17 mouse cellular contexts compared by ENCODE assay signal in genomic region chr2:156903367-156903766, GRCm38 (mm10). TPM values are rescaled to one million over a fixed set of nuclear protein-coding genes. Genes with fewer than 3 reads are reported as not detected.
DNase-seq lines count a peak whose midpoint lies in the region; ATAC-seq and TF ChIP-seq lines count a peak whose summit lies in the region.
"Had no signal": no experiment of that assay in that cellular context is flagged by ENCODE, and none has a peak within 500 bp of the region (broad histone marks: within the 10 kb centered on the region; RNA-seq: fewer than 3 reads in every experiment).

No protein-coding gene starts in this region.

- no peak for DNase-seq in forebrain, postnatal 0 days
- no peak for DNase-seq in lung, embryonic 14.5 days
- DNase-seq in lung, postnatal 10 days = no peak
- DNase-seq in NIH3T3 (ENCODE audit: low read depth) = peak; percentile 44
- DNase-seq in frontal cortex, postnatal 10 days (ENCODE audit: low spot score in 2 of 2) = no peak
- no peak for DNase-seq in forebrain, embryonic 14.5 days (ENCODE audit: low spot score)
- DNase-seq: adrenal gland, postnatal 25 days; cerebellum, adult 9-11 months; heart, adult 18-20 months; heart, postnatal 4 days; kidney, adult 18-20 months; layer of hippocampus, adult 9-11 months; thymus, postnatal 4 days had no signal

- H3K4me3 ChIP-seq in forebrain, postnatal 0 days (ENCODE audit: low read depth, low read length) = no peak overlapping the region
- no peak overlapping the region for H3K4me3 ChIP-seq in forebrain, embryonic 16.5 days (replicated peaks; ENCODE audit: low read length)
- H3K4me3 ChIP-seq in lung, embryonic 14.5 days (ENCODE audit: low read depth, low read length) = no peak overlapping the region
- no peak overlapping the region for H3K4me3 ChIP-seq in forebrain, embryonic 14.5 days (ENCODE audit: low read depth, low read length)
- H3K4me3 ChIP-seq: embryonic facial prominence, embryonic 15.5 days had no signal

- peak; percentile 47 for TF ChIP-seq CTCF in forebrain, postnatal 0 days (IDR thresholded peaks at IDR 0.05; ENCODE audit: low read depth)
- TF ChIP-seq CTCF in lung, embryonic 14.5 days (IDR thresholded peaks at IDR 0.05; ENCODE audit: low read depth) = peak; percentile 20; the same call in 1 of the 2 replicates

- H3K9me3 ChIP-seq in forebrain, postnatal 0 days (ENCODE audit: low read length) = no peaks in the 10 kb centered on the region
- H3K9me3 ChIP-seq in forebrain, embryonic 16.5 days (ENCODE audit: control insufficient read depth, low read length) = no peaks in the 10 kb centered on the region
- H3K9me3 ChIP-seq in lung, embryonic 14.5 days (ENCODE audit: low read depth, low read length) = no peaks in the 10 kb centered on the region
- H3K9me3 ChIP-seq in forebrain, embryonic 14.5 days (replicated peaks; ENCODE audit: control insufficient read depth, low read length) = no peaks in the 10 kb centered on the region
- H3K9me3 ChIP-seq: embryonic facial prominence, embryonic 15.5 days had no signal

- H3K27me3 ChIP-seq in forebrain, postnatal 0 days (ENCODE audit: insufficient read depth, low read length) = no peaks in the 10 kb centered on the region
- no peaks in the 10 kb centered on the region for H3K27me3 ChIP-seq in forebrain, embryonic 16.5 days (replicated peaks; ENCODE audit: control insufficient read depth, insufficient read depth, low read length)
- H3K27me3 ChIP-seq in lung, embryonic 14.5 days (ENCODE audit: insufficient read depth, low read length) = no peaks in the 10 kb centered on the region
- no peaks in the 10 kb centered on the region for H3K27me3 ChIP-seq in forebrain, embryonic 14.5 days (replicated peaks; ENCODE audit: control insufficient read depth, insufficient read depth, low read length)
- H3K27me3 ChIP-seq: embryonic facial prominence, embryonic 15.5 days had no signal

- no peak for ATAC-seq in forebrain, postnatal 0 days
- ATAC-seq in forebrain, embryonic 16.5 days = no peak
- ATAC-seq in lung, embryonic 14.5 days (ENCODE audit: insufficient read depth) = no peak
- peak; percentile 65; the same call in 1 of the 2 replicates for ATAC-seq in megakaryocyte progenitor cell, adult 5-6 weeks (replicated peaks; ENCODE audit: poor library complexity)
- ATAC-seq in forebrain, embryonic 14.5 days = no peak
- ATAC-seq: midbrain, embryonic 16.5 days had no signal

- no peak overlapping the region for H3K9ac ChIP-seq in forebrain, postnatal 0 days
- H3K9ac ChIP-seq in forebrain, embryonic 16.5 days (replicated peaks; ENCODE audit: low read depth, low read length) = no peak overlapping the region
- H3K9ac ChIP-seq in lung, embryonic 14.5 days = no peak overlapping the region
- H3K9ac ChIP-seq in forebrain, embryonic 14.5 days (ENCODE audit: low read length) = no peak overlapping the region
- H3K9ac ChIP-seq: embryonic facial prominence, embryonic 15.5 days had no signal

- no peaks in the 10 kb centered on the region for H3K36me3 ChIP-seq in forebrain, postnatal 0 days (ENCODE audit: insufficient read depth)
- H3K36me3 ChIP-seq in forebrain, embryonic 16.5 days (ENCODE audit: control insufficient read depth, insufficient read depth) = no peaks in the 10 kb centered on the region
- no peaks in the 10 kb centered on the region for H3K36me3 ChIP-seq in lung, embryonic 14.5 days (ENCODE audit: insufficient read depth)
- no peaks in the 10 kb centered on the region for H3K36me3 ChIP-seq in forebrain, embryonic 14.5 days (ENCODE audit: control insufficient read depth, insufficient read depth, low read length)
- H3K36me3 ChIP-seq: embryonic facial prominence, embryonic 15.5 days had no signal

- no peak overlapping the region for H3K27ac ChIP-seq in forebrain, postnatal 0 days (ENCODE audit: low read depth, low read length)
- no peak overlapping the region for H3K27ac ChIP-seq in forebrain, embryonic 16.5 days (ENCODE audit: low read length)
- H3K27ac ChIP-seq in lung, embryonic 14.5 days (ENCODE audit: low read depth) = no peak overlapping the region
- no peak overlapping the region for H3K27ac ChIP-seq in forebrain, embryonic 14.5 days (ENCODE audit: low read depth, low read length)
- H3K27ac ChIP-seq: embryonic facial prominence, embryonic 15.5 days had no signal

- WGBS in forebrain, postnatal 0 days = 52% methylated on average over 2 of the region's 2 CpGs
- WGBS in forebrain, embryonic 16.5 days = 42% methylated on average over 2 of the region's 2 CpGs
- 22% methylated on average over 2 of the region's 2 CpGs for WGBS in lung, embryonic 14.5 days
- 36% methylated on average over 2 of the region's 2 CpGs for WGBS in forebrain, embryonic 14.5 days

- H3K4me2 ChIP-seq in forebrain, postnatal 0 days (ENCODE audit: low read depth) = no peak overlapping the region
- H3K4me2 ChIP-seq in forebrain, embryonic 16.5 days (ENCODE audit: low read length) = no peak overlapping the region
- H3K4me2 ChIP-seq in lung, embryonic 14.5 days = no peak overlapping the region
- no peak overlapping the region for H3K4me2 ChIP-seq in forebrain, embryonic 14.5 days (ENCODE audit: low read length)
- H3K4me2 ChIP-seq: embryonic facial prominence, embryonic 15.5 days had no signal

- H3K4me1 ChIP-seq in forebrain, postnatal 0 days (ENCODE audit: insufficient read depth) = peaks cover 5% of the 10 kb centered on the region; the same call in 1 of the 2 replicates
- H3K4me1 ChIP-seq in forebrain, embryonic 16.5 days (replicated peaks; ENCODE audit: control insufficient read depth, insufficient read depth, low read length) = no peaks in the 10 kb centered on the region; the same call in 1 of the 2 replicates
- no peaks in the 10 kb centered on the region for H3K4me1 ChIP-seq in lung, embryonic 14.5 days (ENCODE audit: insufficient read depth)
- no peaks in the 10 kb centered on the region for H3K4me1 ChIP-seq in forebrain, embryonic 14.5 days (ENCODE audit: control insufficient read depth, insufficient read depth, low read length)
- H3K4me1 ChIP-seq: embryonic facial prominence, embryonic 15.5 days had no signal

RNA-seq across cellular contexts. Expression of gene Sla2, which starts 16.4 kb away (rescaled TPM):
- total RNA-seq in forebrain, postnatal 0 days (2014; rRNA removed) = not detected in 2 replicates
- polyA plus RNA-seq in forebrain, postnatal 0 days (2015; fragmentation: Nextera tagmentation; extraction: Ambion mirVana) = 0.14 and 0.19 TPM in 2 replicates
- polyA plus RNA-seq in forebrain, embryonic 16.5 days (2015; fragmentation: Nextera tagmentation; extraction: Ambion mirVana) = 0.11 and 0.29 TPM in 2 replicates
- 0.21 and 0.50 TPM in 2 replicates for polyA plus RNA-seq in lung, embryonic 14.5 days (2014; fragmentation: Nextera tagmentation; extraction: Ambion mirVana)
- 0.10 and 0.57 TPM in 2 replicates for total RNA-seq in megakaryocyte progenitor cell, adult 5-6 weeks (2015)
- total RNA-seq in megakaryocyte progenitor cell, adult 5-6 weeks (2017) = 0.37 and 0.92 TPM in 2 replicates
- 0.09 and 0.11 TPM in 2 replicates for polyA plus RNA-seq in forebrain, embryonic 14.5 days (2014; fragmentation: Nextera tagmentation; extraction: Ambion mirVana)
- total RNA-seq: adrenal gland, postnatal 25 days; heart, postnatal 4 days had no signal
- polyA plus RNA-seq: midbrain, embryonic 16.5 days had no signal

RNA-seq across cellular contexts. Expression of gene Rab5if, which starts 40.4 kb away (rescaled TPM):
- 123 TPM in 2 replicates for total RNA-seq in forebrain, postnatal 0 days (2014; rRNA removed)
- polyA plus RNA-seq in forebrain, postnatal 0 days (2015; fragmentation: Nextera tagmentation; extraction: Ambion mirVana) = 154 and 169 TPM in 2 replicates
- 131 and 139 TPM in 2 replicates for polyA plus RNA-seq in forebrain, embryonic 16.5 days (2015; fragmentation: Nextera tagmentation; extraction: Ambion mirVana)
- polyA plus RNA-seq in lung, embryonic 14.5 days (2014; fragmentation: Nextera tagmentation; extraction: Ambion mirVana) = 194 and 210 TPM in 2 replicates
- total RNA-seq in megakaryocyte progenitor cell, adult 5-6 weeks (2015) = 377 and 404 TPM in 2 replicates
- total RNA-seq in megakaryocyte progenitor cell, adult 5-6 weeks (2017) = 204 and 210 TPM in 2 replicates
- 163 and 174 TPM in 2 replicates for polyA plus RNA-seq in forebrain, embryonic 14.5 days (2014; fragmentation: Nextera tagmentation; extraction: Ambion mirVana)

RNA-seq across cellular contexts. Expression of gene 4930518I15Rik, which starts 45.6 kb away (rescaled TPM):
- total RNA-seq in forebrain, postnatal 0 days (2014; rRNA removed) = 1.00 and 2.5 TPM in 2 replicates
- polyA plus RNA-seq in forebrain, postnatal 0 days (2015; fragmentation: Nextera tagmentation; extraction: Ambion mirVana) = 1.3 and 2.1 TPM in 2 replicates
- 10.2 and 15.0 TPM in 2 replicates for polyA plus RNA-seq in forebrain, embryonic 16.5 days (2015; fragmentation: Nextera tagmentation; extraction: Ambion mirVana)
- 5.7 and 7.2 TPM in 2 replicates for polyA plus RNA-seq in lung, embryonic 14.5 days (2014; fragmentation: Nextera tagmentation; extraction: Ambion mirVana)
- total RNA-seq in megakaryocyte progenitor cell, adult 5-6 weeks (2015) = 0.42 and 3.0 TPM in 2 replicates
- 1.2 TPM in 1 of 2 replicates, not detected in the other for total RNA-seq in megakaryocyte progenitor cell, adult 5-6 weeks (2017)
- polyA plus RNA-seq in forebrain, embryonic 14.5 days (2014; fragmentation: Nextera tagmentation; extraction: Ambion mirVana) = 2.7 and 4.7 TPM in 2 replicates
